Mouse (Mus musculus) hindbrain, embryonic 15.5 days (tissue): Measurements from ENCODE around the gene F11. TPM values are rescaled to one million over a fixed set of nuclear protein-coding genes. Genes with fewer than 3 reads are reported as not detected.

Experiments
- ATAC-seq: fragments of 200-750 bp; cut with Nextera tagmentation; 2 replicates; pipeline ENCODE4 v1.8.0; 2017; ENCODE audit warnings: low read depth, moderate number of reproducible peaks, moderate TSS enrichment; ENCODE audit not compliant: low FRiP score
- H3K27ac ChIP-seq: fragments of 300-500 bp; sonication (generic); replicated peaks from 2 replicates; pipeline ENCODE4 v1.5.1; 2015; ENCODE audit warnings: mild to moderate bottlenecking, inconsistent platforms
- H3K27me3 ChIP-seq: fragments of 300-500 bp; sonication (generic); 2 replicates; pipeline ENCODE4 v1.6.1; 2015; ENCODE audit warnings: control low read depth, inconsistent platforms
- H3K36me3 ChIP-seq: fragments of 300-500 bp; sonication (generic); 2 replicates; pipeline ENCODE4 v1.6.1; 2015; ENCODE audit warnings: control low read depth, inconsistent platforms
- H3K4me1 ChIP-seq: fragments of 300-500 bp; sonication (generic); replicated peaks from 2 replicates; pipeline ENCODE4 v1.6.1; 2015; ENCODE audit warnings: control low read depth, inconsistent platforms
- H3K4me2 ChIP-seq: fragments of 300-500 bp; sonication (generic); 2 replicates; pipeline ENCODE4 v1.6.1; 2015; ENCODE audit warnings: moderate library complexity, mild to moderate bottlenecking, inconsistent platforms
- H3K4me3 ChIP-seq: fragments of 300-500 bp; sonication (generic); 2 replicates; pipeline ENCODE4 v1.5.1; 2015; ENCODE audit warnings: mild to moderate bottlenecking, inconsistent platforms
- H3K9ac ChIP-seq: fragments of 300-500 bp; sonication (generic); 2 replicates; pipeline ENCODE4 v1.6.1; 2015; ENCODE audit warnings: inconsistent platforms
- H3K9me3 ChIP-seq: fragments of 300-500 bp; sonication (generic); 2 replicates; pipeline ENCODE4 v1.6.1; 2016; ENCODE audit warnings: control low read depth, inconsistent platforms
- WGBS: fragments of 180-500 bp; shearing (Covaris S2); methylation state at CpG from one replicate; pipeline ENCODE4 v1.1.7; 2015; 5-methylcytosine and 5-hydroxymethylcytosine counted together
- polyA plus RNA-seq: library from polyadenylated mRNA; unstranded; fragments of >200 nt; fragmentation: Nextera tagmentation; extraction: Ambion mirVana; gene quantifications from 2 replicates; pipeline ENCODE4 v1.2.1, GENCODE M21; 2015

The F11 gene
- not detected in 2 replicates for polyA plus RNA-seq

DNA sequence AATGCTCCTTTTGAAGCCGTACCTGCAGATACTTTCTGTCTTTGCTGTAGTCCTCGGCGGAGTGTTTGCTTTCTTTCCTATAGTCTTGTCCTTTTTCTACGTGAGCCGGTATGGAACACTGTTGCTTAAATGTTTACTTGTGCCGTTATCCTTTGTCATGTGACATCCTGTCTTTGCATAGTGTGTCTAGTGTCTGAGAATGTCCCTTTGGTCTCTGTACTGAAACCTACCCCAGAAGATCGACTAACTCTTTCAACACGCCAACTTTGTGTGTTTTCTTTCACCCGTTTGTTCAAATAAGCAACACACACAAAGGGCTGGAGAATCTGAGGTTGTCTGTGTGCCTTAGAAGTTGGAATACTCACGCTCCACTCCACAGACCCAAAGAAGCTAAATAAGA, at the start of gene F11:
Gene F11, minus strand, starts transcription at position 112 of the 400 bp plus-strand sequence.
- no peaks in the 10 kb centered on the region for H3K4me1 ChIP-seq
- H3K4me2 ChIP-seq, result no peak within 1 kb of the TSS
- no peaks in the 10 kb centered on the region for H3K27me3 ChIP-seq
- no peak within 1 kb of the TSS for H3K27ac ChIP-seq
- no peaks in the 10 kb centered on the region for H3K36me3 ChIP-seq
- 87% methylated on average over 10 of the region's 10 CpGs for WGBS
- no peak within 1 kb of the TSS for H3K9ac ChIP-seq
- ATAC-seq, result no peak
- H3K4me3 ChIP-seq, result no peak within 1 kb of the TSS
- no peaks in the 10 kb centered on the region for H3K9me3 ChIP-seq

GRCm38 (mm10) chr8:45310967-45311366, 49.1 kb upstream of the F11 start:
- Histone ChIP-seq H3K27me3 (no peaks in the 10 kb centered on the region), H3K27ac (no peak overlapping the region), H3K9me3 (no peaks in the 10 kb centered on the region), H3K9ac (no peak overlapping the region), H3K4me3 (no peak overlapping the region), H3K36me3 (no peaks in the 10 kb centered on the region), H3K4me1 (no peaks in the 10 kb centered on the region), H3K4me2 (no peak overlapping the region)
- 87% methylated on average over 4 of the region's 4 CpGs for WGBS
- ATAC-seq, result no peak

DNA sequence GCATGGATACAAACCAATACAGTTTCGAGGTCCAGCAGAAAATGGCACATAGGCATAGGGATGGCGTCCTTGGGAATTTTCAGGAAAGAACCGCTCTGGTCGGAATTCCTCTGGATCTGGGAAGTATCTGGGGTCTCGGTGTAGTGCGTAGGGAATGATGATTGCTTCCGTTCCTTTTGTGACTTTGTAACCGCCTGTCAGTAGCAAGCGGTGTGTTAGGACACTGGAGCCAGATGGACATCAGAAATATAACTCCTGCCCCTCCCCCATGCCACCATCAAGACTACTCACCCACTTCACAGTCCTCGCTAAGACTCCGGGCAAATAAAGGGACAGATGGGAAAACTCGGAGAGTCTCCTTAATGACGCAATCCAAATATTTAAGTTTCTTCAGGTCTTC, 46.5 kb upstream of the F11 start, which contains the start of gene Gm45753:
Gene Gm45753, minus strand, starts transcription at position 101 of the 400 bp plus-strand sequence.
- Histone ChIP-seq H3K9ac (no peak within 1 kb of the TSS), H3K4me1 (no peaks in the 10 kb centered on the region), H3K4me3 (no peak within 1 kb of the TSS), H3K36me3 (no peaks in the 10 kb centered on the region), H3K27me3 (no peaks in the 10 kb centered on the region), H3K27ac (no peak within 1 kb of the TSS), H3K9me3 (no peaks in the 10 kb centered on the region), H3K4me2 (no peak within 1 kb of the TSS)
- WGBS, result 94% methylated on average over 13 of the region's 13 CpGs
- ATAC-seq, result no peak

DNA sequence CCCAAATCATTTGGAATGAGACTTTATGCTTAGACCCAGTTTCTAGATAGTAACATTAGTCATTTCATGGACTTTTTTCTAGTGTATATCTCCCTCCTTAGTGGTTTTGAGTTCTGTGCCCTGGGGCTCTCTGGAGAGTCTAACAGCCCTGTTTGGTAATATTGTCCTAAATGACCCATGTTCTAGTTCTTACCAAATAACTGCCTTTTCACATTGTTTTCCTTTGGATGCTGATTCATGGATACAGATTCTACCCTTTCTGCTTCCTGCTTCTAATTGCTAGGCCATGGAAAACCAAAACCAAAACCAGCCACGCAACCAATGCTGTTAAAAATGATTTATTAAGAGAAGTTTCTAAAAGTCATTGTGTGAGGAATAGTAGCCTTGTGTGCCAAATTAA, 43.6 kb upstream of the F11 start:
- ATAC-seq, result no peak

GRCm38 (mm10) chr8:45304354-45304753, 42.5 kb upstream of the F11 start:
- ATAC-seq, result no peak
- Histone ChIP-seq H3K9me3 (no peaks in the 10 kb centered on the region), H3K4me1 (no peaks in the 10 kb centered on the region), H3K4me3 (no peak overlapping the region), H3K27ac (no peak overlapping the region), H3K27me3 (no peaks in the 10 kb centered on the region), H3K9ac (no peak overlapping the region), H3K4me2 (no peak overlapping the region), H3K36me3 (no peaks in the 10 kb centered on the region)
- 96% methylated on average over 3 of the region's 3 CpGs for WGBS

More for the DNA sequence above, 43.6 kb upstream of the F11 start:
- no peak overlapping the region for H3K27ac ChIP-seq
- H3K9me3 ChIP-seq, result no peaks in the 10 kb centered on the region
- no peak overlapping the region for H3K4me2 ChIP-seq
- no peaks in the 10 kb centered on the region for H3K4me1 ChIP-seq
- H3K27me3 ChIP-seq, result no peaks in the 10 kb centered on the region
- H3K9ac ChIP-seq, result no peak overlapping the region
- no peaks in the 10 kb centered on the region for H3K36me3 ChIP-seq
- H3K4me3 ChIP-seq, result no peak overlapping the region
- WGBS, result 71% methylated on average over 1 of the region's 1 CpGs

DNA sequence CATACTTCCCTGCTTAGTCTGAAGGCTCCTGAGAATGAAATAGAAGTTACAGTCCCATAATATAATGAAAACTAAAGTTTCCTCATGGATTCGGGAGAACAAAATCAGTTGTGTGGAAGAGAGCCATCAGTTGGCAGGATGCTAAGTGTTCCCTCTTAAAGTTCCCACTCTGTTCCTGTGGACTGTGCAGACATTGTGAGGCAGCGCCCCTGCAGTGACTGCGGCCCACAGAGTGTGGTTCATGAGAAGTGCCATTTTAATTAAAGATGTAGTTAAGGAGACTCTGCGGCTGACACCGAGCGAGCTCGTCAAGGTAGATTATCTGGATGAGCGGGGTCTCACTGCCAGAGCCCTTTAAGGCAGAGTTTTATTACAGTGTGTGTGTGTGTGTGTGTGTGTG, 40.6 kb upstream of the F11 start:
- 63% methylated on average over 8 of the region's 8 CpGs for WGBS
- no peak overlapping the region for H3K9ac ChIP-seq
- no peak overlapping the region for H3K27ac ChIP-seq
- ATAC-seq, result 0 out of 2 replicates have a peak, but pooled peaks have one; percentile 27
- no peaks in the 10 kb centered on the region for H3K36me3 ChIP-seq
- H3K27me3 ChIP-seq, result no peaks in the 10 kb centered on the region
- H3K9me3 ChIP-seq, result no peaks in the 10 kb centered on the region
- H3K4me1 ChIP-seq, result no peaks in the 10 kb centered on the region
- H3K4me3 ChIP-seq, result no peak overlapping the region
- H3K4me2 ChIP-seq, result no peak overlapping the region

DNA sequence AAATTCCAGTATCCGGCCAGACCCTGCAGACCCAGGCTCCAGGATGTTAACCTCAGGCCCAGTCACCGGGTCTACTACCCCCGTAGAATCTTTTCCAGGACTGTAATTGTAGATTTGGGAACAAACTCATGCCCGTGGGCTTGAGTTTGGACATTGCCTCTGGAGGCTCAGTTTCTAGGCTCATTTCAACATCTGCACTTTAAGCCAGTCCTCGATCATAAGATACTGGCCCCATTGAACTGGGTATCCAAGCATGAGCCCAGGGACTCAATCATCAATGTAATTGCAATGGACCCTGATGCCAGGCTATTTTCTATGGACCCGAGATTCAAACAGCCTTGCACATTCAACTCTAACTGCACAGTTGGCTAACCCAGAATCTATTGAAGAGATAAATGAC, 33.4 kb upstream of the F11 start:
- H3K9me3 ChIP-seq, result no peaks in the 10 kb centered on the region
- 90% methylated on average over 6 of the region's 6 CpGs for WGBS
- H3K4me2 ChIP-seq, result no peak overlapping the region
- H3K27ac ChIP-seq, result no peak overlapping the region
- H3K4me3 ChIP-seq, result no peak overlapping the region
- no peaks in the 10 kb centered on the region for H3K4me1 ChIP-seq
- no peak for ATAC-seq
- H3K27me3 ChIP-seq, result no peaks in the 10 kb centered on the region
- H3K9ac ChIP-seq, result no peak overlapping the region
- H3K36me3 ChIP-seq, result no peaks in the 10 kb centered on the region

GRCm38 (mm10) chr8:45294687-45295086, 32.9 kb upstream of the F11 start, which contains the start of gene Klkb1:
Klkb1 (minus strand) TSS chr8:45294859.
- no peak within 1 kb of the TSS for H3K4me3 ChIP-seq
- WGBS, result 96% methylated on average over 7 of the region's 7 CpGs
- no peak for ATAC-seq
- H3K9me3 ChIP-seq, result no peaks in the 10 kb centered on the region
- H3K9ac ChIP-seq, result no peak within 1 kb of the TSS
- no peak within 1 kb of the TSS for H3K27ac ChIP-seq
- H3K36me3 ChIP-seq, result no peaks in the 10 kb centered on the region
- H3K4me2 ChIP-seq, result no peak within 1 kb of the TSS
- no peaks in the 10 kb centered on the region for H3K4me1 ChIP-seq
- no peaks in the 10 kb centered on the region for H3K27me3 ChIP-seq

GRCm38 (mm10) chr8:45291790-45292189, 30.0 kb upstream of the F11 start:
- Histone ChIP-seq H3K4me2 (no peak overlapping the region), H3K27me3 (no peaks in the 10 kb centered on the region), H3K4me1 (no peaks in the 10 kb centered on the region), H3K27ac (no peak overlapping the region), H3K4me3 (no peak overlapping the region), H3K36me3 (no peaks in the 10 kb centered on the region), H3K9ac (no peak overlapping the region), H3K9me3 (no peaks in the 10 kb centered on the region)
- ATAC-seq, result no peak
- 86% methylated on average over 2 of the region's 2 CpGs for WGBS

GRCm38 (mm10) chr8:45281630-45282029, 19.8 kb upstream of the F11 start:
- 82% methylated on average over 8 of the region's 8 CpGs for WGBS
- Histone ChIP-seq H3K9ac (no peak overlapping the region), H3K27ac (no peak overlapping the region), H3K4me3 (no peak overlapping the region), H3K4me1 (no peaks in the 10 kb centered on the region), H3K9me3 (no peaks in the 10 kb centered on the region), H3K36me3 (no peaks in the 10 kb centered on the region), H3K4me2 (no peak overlapping the region), H3K27me3 (no peaks in the 10 kb centered on the region)
- ATAC-seq, result no peak

- no peak for ATAC-seq
- 82% methylated on average over 3 of the region's 3 CpGs for WGBS
Observed at GRCm38 (mm10) chr8:45277453-45277852, 15.6 kb upstream of the F11 start.

DNA sequence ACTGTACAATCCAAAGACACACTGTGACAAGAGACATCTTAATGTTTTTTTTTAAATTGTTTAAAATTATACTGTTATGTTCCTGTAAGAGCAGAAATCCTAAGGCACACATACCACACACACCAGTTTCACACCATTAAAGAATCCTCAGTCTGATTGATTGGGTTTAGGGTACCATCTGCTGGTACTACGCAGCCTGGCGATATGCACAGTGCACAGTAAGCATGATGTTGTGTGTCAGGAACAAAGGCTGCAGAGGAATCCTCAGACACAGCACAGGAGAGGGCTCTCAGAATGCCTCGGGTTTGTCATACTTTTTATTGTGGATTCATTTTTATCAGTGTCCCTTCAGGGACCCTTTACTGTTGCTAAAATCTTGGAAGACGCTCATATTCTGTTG, 12.5 kb upstream of the F11 start:
- Histone ChIP-seq H3K9me3 (no peaks in the 10 kb centered on the region), H3K4me2 (no peak overlapping the region), H3K4me1 (no peaks in the 10 kb centered on the region), H3K36me3 (no peaks in the 10 kb centered on the region), H3K9ac (no peak overlapping the region), H3K27ac (no peak overlapping the region), H3K27me3 (no peaks in the 10 kb centered on the region), H3K4me3 (no peak overlapping the region)
- no peak for ATAC-seq
- 72% methylated on average over 4 of the region's 4 CpGs for WGBS

More at GRCm38 (mm10) chr8:45277453-45277852, 15.6 kb upstream of the F11 start:
- no peaks in the 10 kb centered on the region for H3K4me1 ChIP-seq
- no peak overlapping the region for H3K27ac ChIP-seq
- no peaks in the 10 kb centered on the region for H3K9me3 ChIP-seq
- H3K4me3 ChIP-seq, result no peak overlapping the region
- no peak overlapping the region for H3K9ac ChIP-seq
- no peak overlapping the region for H3K4me2 ChIP-seq
- H3K27me3 ChIP-seq, result no peaks in the 10 kb centered on the region
- no peaks in the 10 kb centered on the region for H3K36me3 ChIP-seq

DNA sequence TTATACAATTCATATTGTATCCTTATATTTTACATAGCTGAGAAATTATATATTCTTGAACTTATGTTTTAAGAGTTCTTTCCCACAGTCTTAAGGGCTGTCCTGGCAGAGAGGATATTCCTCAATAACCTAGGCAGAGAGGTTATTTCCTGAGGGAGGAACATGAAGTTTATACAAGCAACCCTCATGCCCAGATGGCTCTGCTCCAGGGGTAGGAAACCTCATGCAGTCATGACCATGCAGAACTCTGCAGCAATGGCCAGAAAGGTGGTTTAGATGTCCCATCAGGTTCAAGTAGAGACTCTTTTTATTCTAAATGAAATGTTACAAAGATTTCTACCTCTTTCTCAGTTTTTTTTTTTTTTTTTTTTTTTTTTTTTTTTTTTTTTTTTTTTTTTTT, 7.2 kb upstream of the F11 start:
- H3K4me2 ChIP-seq, result no peak overlapping the region
- ATAC-seq, result no peak
- no peaks in the 10 kb centered on the region for H3K36me3 ChIP-seq
- no peaks in the 10 kb centered on the region for H3K4me1 ChIP-seq
- no peak overlapping the region for H3K27ac ChIP-seq
- no peak overlapping the region for H3K9ac ChIP-seq
- H3K27me3 ChIP-seq, result no peaks in the 10 kb centered on the region
- no peaks in the 10 kb centered on the region for H3K9me3 ChIP-seq
- no peak overlapping the region for H3K4me3 ChIP-seq
